Mouse (Mus musculus) frontal cortex, adult (tissue): ENCODE results near the gene 4933436I01Rik.

Source experiments
- ATAC-seq: cut with Nextera tagmentation; 2 replicates; pipeline ENCODE4 v1.9.2; 2017; ENCODE audit warnings: mild to moderate bottlenecking, moderate library complexity, mixed read lengths; ENCODE audit not compliant: low TSS enrichment

Gene 4933436I01Rik

DNA sequence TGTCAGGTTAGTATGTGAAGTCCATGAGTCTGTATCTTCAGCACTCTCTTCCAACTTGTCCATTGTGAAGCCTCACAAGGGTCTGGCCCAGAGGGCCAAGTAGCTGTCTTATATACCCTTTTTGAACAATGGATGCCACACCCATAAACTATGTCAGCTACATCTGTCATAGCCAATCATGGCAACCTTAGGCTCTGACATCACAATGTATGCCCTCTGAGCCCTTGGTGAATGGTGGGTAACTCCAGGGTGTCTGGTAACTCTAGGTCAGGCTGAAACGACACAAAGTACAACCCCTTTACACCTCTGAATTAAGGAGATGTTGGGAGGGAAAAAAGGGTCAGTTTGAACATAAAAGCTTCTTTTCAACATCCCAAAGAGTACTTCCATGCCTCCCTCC, at the start of gene 4933436I01Rik:
Gene 4933436I01Rik, minus strand, starts transcription at position 101 of the 400 bp plus-strand sequence.
- no peak for ATAC-seq

DNA sequence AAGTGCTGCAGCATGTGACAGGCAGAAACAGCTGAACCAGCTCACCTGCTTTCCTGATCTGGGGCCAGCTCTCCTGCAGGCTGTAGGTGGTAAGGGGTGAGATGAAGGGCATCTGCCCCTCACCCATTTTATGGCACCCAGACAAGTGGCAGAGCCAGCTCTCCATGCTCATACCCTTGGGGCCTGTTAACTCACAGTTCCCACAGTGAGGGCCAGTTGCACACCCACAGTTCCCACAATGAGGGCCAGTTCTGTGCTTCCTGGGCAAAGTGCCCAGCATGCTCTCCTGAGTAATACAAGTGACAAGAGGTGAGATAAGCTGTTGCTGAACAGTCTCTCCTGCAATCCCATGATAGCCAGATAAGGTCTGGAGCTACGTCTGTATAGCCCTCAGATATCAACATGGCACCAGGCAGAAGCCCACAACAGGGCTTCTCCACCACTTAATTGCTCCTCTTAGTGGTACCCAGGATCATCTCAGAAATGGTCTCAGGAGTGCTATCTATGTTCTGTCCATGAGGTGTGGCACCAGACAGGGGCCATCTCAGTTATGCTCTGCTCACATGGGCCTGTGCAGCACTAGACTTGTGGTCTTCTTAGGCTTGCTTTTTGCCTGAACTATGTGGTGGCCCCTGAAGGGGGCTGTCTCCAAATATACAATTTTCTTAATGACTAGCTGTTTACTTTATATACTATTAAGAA, 3.7 kb upstream of the 4933436I01Rik start:
- no peak for ATAC-seq

GRCm38 (mm10) chrX:67883406-67883805, 37.8 kb downstream of the 4933436I01Rik start:
- ATAC-seq, result no peak
